Mouse (Mus musculus) lung, adult 2 months (tissue): ENCODE measurements around the gene Hoxa1. TPM values are rescaled to one million over a fixed set of nuclear protein-coding genes. Genes with fewer than 3 reads are reported as not detected.

Source experiments
- DNase-seq: peaks from one replicate; pipeline ENCODE4 v3.0.0; 2022
- H3K4me1 ChIP-seq: fragments of 200-500 bp; 2 replicates; pipeline ENCODE4 v1.6.1; 2011; ENCODE audit warnings: low read length; ENCODE audit not compliant: control insufficient read depth, insufficient read depth
- H3K4me3 ChIP-seq: fragments of 200-500 bp; replicated peaks from 2 replicates; pipeline ENCODE3; 2011; ENCODE audit warnings: low read depth, mild to moderate bottlenecking, control low read depth, low read length; ENCODE audit errors: extremely low read depth
- CTCF ChIP-seq: fragments of 200-500 bp; IDR thresholded peaks from 2 replicates; pipeline ENCODE4 v1.5.1; 2011; ENCODE audit warnings: mild to moderate bottlenecking, low read length, control low read depth; ENCODE audit not compliant: insufficient read depth
- POLR2A ChIP-seq: fragments of 200-500 bp; IDR thresholded peaks from 2 replicates; pipeline ENCODE4 v1.6.1; 2011; ENCODE audit warnings: low read depth, mild to moderate bottlenecking, control low read depth, low read length, borderline replicate concordance; ENCODE audit errors: extremely low read depth
- WGBS: fragments of 180-500 bp; shearing (Covaris S2); methylation state at CpG from one replicate; pipeline ENCODE4 v1.1.7; 2018; 5-methylcytosine and 5-hydroxymethylcytosine counted together
- polyA plus RNA-seq: library from polyadenylated mRNA; depleted of rRNA; stranded (reverse); fragments of >200 nt; gene quantifications from 2 replicates; pipeline ENCODE4 v1.2.3, GENCODE M21; 2012

Gene Hoxa1
- polyA plus RNA-seq, 1 experiment = 1.9 TPM

DNA sequence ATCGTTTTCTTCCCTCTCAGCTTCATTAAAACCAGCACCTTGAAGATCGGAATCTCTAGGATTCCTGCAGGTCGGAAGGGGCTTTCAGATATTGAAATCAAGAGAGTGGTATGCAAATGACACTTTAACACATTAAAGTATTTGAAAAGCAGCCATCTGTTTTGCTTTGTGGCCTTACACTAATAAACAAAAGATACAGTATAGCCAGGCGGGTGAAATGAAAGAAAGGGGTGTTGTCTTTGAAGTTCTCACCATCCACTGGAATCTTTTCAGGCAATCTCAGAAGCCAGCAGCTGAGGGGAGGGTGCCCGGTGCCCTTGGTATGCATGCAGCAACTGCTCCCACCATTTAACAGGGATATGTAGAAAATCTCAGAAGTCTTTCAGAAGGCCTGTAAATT lies 4.1 kb downstream of the Hoxa1 start:
- DNase-seq = no peak
- 77% methylated on average over 5 of the region's 5 CpGs for WGBS
- Histone ChIP-seq H3K4me3 (no peak overlapping the region), H3K4me1 (no peaks in the 10 kb centered on the region)
- TF ChIP-seq CTCF = no peak
- TF ChIP-seq POLR2A = no peak

DNA sequence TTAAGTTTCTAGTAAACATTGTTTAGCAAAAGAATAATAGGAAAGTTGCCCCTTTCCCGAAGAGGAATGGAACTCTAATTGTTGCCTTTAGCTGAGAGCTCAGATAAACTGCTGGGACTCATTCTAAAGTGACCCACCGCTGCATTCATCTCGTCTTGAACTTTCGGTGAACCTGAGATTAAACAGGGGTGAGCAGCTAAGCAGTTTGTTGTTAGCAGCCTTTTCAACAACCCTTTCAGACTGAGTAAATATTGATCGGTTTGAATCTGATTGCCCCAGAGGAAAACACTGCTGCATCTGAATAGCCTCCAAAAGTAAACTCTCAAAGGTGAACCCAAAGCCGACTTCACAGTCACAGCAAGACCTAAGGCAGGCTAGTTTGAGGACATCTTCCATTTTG lies 4.8 kb downstream of the Hoxa1 start:
- 52% methylated on average over 6 of the region's 6 CpGs for WGBS
- no peak for TF ChIP-seq POLR2A
- no peak for TF ChIP-seq CTCF
- no peak overlapping the region for H3K4me3 ChIP-seq
- DNase-seq = no peak
- no peaks in the 10 kb centered on the region for H3K4me1 ChIP-seq

DNA sequence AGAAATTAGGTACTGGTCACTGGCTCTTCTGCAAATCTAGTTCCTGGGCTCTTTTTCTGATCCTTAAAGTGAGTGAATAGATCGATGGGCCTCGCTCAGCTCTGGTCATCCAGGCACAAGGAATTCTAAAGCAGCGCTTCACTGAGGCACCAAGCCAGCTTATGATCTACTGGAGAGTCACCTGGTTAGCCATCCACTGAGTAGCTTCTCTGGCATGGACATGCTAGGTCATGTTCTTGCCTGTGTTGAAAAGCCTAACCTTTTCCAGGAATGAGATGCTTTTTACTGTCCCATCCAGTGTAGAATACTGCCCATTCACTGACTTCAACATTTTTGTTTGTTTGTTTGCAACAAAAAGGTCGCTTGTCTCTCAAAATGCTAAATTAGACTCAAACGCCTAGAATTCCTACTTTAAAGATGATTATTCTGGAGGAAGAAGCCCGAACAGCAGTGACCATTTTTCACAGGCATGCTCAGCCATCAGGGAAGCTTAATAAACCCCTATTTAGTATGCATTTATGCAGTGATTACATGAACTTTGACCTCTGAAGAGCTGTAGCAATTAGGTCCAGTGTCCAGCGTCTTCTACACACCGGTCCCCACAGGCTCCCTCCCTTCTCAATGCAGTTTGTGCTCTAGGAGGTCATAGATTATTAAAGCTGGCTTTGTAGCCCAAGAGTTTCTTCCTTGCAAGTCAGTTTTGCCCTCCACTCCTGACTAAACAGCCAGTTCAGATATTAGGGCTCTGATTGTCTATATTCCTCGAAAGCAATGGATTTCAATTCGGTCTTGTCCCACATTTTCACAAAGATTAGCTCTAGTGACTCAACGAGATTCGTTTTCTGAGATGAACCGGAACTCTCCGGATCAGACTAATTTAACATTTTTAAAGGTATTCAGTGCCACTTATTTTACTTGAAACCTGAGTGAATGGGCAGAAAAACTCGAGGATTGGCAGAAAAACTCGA lies 5.6 kb downstream of the Hoxa1 start:
- Histone ChIP-seq H3K4me1 (no peaks in the 10 kb centered on the region), H3K4me3 (no peak overlapping the region)
- no peak for DNase-seq
- 56% methylated on average over 16 of the region's 16 CpGs for WGBS
- TF ChIP-seq CTCF (no peak), POLR2A (no peak)

DNA sequence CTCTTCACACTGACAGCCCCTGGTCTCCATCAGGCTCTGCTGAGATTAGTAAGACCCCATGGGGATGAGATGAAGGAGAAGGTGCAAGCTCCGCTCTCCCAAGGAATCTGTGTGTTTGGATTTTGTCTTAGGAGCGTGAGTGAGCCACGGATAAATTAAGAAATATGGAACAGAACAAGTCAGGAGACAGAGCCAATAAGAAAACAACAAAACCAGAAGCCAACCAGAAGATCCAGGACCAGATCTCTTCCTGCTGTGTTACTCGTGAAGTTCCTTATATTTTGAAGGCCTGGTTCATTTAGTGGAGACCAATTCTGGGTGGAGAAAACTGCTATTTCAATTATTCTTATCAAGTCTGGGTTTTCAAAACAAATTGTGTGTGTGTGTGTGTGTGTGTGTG lies 6.5 kb downstream of the Hoxa1 start:
- H3K4me1 ChIP-seq = no peaks in the 10 kb centered on the region
- TF ChIP-seq POLR2A = no peak
- no peak for TF ChIP-seq CTCF
- H3K4me3 ChIP-seq = no peak overlapping the region
- DNase-seq = no peak
- WGBS = 65% methylated on average over 4 of the region's 4 CpGs

DNA sequence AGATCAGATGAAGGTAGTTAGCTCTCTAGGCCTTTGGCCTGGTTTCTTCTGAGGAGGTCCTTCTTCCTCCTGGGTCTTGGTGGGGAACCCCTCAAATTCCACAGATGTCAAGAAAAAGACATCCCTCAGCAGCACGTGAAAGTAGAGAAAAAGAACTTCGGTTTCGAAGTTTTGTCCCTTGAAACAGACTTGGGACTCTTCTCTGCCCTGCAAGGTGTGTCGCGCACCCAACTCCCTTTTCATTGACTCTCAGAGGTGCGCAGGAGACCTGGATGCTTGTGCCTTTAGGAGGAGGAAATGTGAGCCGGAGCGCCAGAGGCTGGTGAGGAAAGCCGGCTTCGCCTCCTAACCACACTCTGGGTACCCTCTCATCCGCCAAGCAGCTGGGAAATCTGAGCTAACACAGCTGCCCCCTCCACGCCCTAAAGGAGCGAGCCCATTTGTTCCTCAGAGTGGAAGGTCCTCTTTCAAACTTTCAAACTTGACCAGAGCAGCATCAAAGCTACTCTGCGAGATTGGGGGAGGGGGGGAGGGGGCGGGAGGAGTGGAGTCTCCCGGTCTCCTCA lies 7.6 kb downstream of the Hoxa1 start:
- 30% methylated on average over 16 of the region's 16 CpGs for WGBS
- Histone ChIP-seq H3K4me3 (no peak overlapping the region), H3K4me1 (no peaks in the 10 kb centered on the region)
- no peak for DNase-seq
- TF ChIP-seq POLR2A = no peak
- no peak for TF ChIP-seq CTCF

DNA sequence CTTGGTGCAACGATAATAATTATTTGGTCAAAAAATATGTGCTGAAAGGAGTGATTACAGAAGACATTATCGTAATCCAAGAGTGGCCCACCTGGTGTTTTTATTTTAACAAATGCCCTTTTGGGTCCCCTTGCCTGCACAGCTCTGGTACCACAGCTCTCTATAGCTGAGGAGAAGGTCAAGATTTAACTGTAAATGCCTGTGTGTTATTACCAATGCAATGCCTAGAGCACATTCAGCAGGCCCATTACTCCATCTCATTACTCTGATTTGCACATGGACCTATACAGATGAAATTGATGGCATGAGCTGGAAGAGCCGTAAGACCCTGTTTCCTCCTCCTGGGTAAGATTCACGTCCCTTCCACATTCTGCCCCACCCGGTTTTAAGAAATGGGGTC lies 19.0 kb downstream of the Hoxa1 start:
- DNase-seq = no peak
- Histone ChIP-seq H3K4me1 (no peaks in the 10 kb centered on the region), H3K4me3 (no peak overlapping the region)
- TF ChIP-seq CTCF = no peak
- 87% methylated on average over 5 of the region's 5 CpGs for WGBS

DNA sequence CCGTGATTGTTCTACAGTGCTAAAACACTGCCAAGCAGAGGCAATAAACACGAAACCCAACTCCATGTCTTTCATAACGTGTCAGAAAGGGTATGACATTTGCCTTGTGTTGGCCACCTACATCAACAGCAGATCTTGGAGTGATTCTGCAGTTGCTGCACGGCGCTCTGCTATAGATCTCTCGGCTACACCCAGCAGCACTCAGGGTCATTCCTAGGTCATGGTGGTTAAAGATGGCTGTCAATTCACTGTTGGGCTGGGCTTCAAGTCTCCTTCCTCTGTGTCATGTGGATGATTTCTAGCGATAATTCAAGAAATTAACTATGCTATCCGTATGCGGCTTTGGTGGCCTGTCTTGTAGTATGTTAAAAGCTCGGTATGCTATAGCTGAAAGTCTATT lies 19.5 kb downstream of the Hoxa1 start:
- DNase-seq = no peak
- no peak overlapping the region for H3K4me3 ChIP-seq
- H3K4me1 ChIP-seq = no peaks in the 10 kb centered on the region
- WGBS = 76% methylated on average over 10 of the region's 10 CpGs
- no peak for TF ChIP-seq CTCF
- TF ChIP-seq POLR2A = no peak

DNA sequence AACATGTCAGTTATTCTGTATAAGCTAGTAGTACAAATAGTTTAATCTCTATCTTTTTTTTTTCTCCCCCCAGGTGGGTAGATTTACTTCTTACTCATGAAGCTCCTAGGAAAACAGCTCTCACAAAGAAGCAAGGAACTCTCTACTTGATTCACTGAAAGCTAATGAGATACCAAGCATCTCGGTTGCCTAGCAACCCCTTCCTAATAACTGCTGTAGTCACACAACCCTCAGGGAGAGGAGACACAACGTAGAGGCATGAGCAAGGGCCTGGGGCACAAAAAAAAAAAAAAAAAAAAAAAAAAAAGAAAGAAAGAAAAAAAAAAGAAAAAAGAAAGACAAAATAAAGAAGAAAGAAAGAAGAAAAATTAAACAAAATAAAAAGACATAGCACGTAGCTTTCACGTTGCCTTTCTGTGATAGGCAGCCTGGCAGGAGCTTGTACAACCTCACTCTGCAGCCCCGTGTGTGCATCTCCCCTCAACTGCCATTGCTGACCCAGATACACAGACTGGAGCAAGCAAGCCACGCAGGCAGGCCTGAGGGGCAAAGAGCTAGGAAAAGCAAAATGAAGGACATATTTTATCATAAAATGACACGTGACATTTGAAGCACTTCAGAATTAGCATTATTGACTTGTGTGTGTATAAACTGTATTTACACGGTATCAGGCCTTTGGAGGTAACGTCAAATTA lies 20.1 kb downstream of the Hoxa1 start:
- Histone ChIP-seq H3K4me1 (no peaks in the 10 kb centered on the region), H3K4me3 (no peak overlapping the region)
- no peak for DNase-seq
- WGBS = 77% methylated on average over 9 of the region's 9 CpGs
- TF ChIP-seq CTCF (no peak), POLR2A (no peak)

DNA sequence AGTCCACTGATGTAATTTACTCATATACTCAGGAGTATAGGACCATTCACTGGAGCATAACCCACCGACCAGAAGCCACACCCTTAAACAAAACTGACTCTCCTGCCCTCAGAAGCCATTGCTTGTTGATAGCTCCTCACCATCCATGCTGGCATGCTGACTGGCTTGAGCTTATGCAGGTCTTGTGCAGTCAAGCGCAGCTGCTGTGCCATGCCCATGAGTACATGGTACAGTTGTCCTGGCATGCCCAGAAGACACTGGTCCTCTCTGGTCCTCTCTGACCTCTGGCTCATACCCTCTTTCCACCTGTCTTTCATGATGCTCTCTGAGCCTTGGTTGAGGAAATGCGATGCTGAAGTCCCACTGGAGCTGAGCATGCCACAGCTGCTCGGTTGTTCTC lies 34.4 kb downstream of the Hoxa1 start:
- 68% methylated on average over 4 of the region's 4 CpGs for WGBS
- TF ChIP-seq POLR2A (no peak), CTCF (no peak)
- no peaks in the 10 kb centered on the region for H3K4me1 ChIP-seq
- DNase-seq = no peak
- H3K4me3 ChIP-seq = no peak overlapping the region
